Mouse (Mus musculus): ENCODE results near the gene Kdm4b.

DNA sequence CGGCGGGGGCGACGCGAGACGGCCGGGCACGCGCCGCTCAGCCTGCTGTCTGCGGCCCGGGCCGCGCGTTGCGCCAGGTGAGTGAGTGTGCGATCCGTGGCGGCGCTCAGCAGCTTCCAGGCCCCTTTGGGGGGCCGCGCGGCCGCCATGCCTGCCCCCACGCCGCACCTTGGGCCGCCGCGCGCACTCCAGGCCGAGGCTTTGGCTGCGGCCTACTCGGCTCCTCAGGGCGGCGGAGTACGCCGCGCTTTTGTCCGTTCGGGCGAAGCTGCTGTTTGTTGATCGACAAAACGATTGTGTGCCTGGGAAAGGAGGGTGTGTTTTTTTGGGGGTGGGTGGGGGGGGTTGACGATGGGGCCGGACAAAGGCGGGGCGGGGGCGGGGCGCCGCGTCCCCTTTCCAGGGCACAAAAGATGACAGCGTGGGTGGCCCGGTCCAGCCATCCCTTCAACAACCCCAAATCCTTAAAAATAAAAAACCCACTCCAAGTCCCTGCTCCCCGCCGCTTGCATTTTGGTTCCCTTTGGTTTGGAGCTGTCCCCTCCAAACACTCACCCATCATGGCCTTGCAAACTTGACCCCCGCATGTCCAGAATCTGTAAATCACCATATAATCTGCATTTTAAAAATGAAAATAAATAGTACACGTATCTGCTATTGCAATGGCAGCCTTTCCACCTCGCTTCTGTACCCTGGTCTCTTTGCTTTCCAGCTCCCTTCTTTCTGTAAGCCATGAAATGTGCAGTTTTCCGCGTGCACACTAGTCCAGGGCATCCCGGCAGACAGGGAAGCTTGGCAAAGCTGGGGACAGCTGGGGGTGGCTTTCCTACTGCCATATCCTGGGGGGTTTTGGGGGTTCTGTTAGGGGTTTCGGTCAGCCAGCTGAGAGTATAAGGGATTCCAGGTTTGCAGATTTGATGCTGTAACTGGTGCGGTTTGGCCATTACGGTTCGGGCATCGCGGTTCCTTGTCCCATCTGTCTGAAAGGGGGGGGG lies 588 bp downstream of the Kdm4b start:
- no peak for TF ChIP-seq CTCF (IDR thresholded peaks at IDR 0.05; ENCODE audit: control insufficient read depth, insufficient read depth, insufficient replicate concordance, low read depth, low read length)
- TF ChIP-seq POLR2A (IDR thresholded peaks at IDR 0.05; ENCODE audit: control insufficient read depth, low read depth, low read length), result no peak
